Mouse (Mus musculus) erythroblast, embryonic 14.5 days (primary cell): Measurements from ENCODE around the gene Dlgap1.

Source experiments
- GATA1 ChIP-seq: IDR thresholded peaks from 2 replicates; pipeline ENCODE4 v1.6.1; 2012; ENCODE audit warnings: low read length, inconsistent platforms, mixed read lengths
- TAL1 ChIP-seq: IDR thresholded peaks from 3 replicates; pipeline ENCODE4 v1.6.1; 2012; ENCODE audit warnings: low read length, inconsistent platforms, mixed read lengths

DNA sequence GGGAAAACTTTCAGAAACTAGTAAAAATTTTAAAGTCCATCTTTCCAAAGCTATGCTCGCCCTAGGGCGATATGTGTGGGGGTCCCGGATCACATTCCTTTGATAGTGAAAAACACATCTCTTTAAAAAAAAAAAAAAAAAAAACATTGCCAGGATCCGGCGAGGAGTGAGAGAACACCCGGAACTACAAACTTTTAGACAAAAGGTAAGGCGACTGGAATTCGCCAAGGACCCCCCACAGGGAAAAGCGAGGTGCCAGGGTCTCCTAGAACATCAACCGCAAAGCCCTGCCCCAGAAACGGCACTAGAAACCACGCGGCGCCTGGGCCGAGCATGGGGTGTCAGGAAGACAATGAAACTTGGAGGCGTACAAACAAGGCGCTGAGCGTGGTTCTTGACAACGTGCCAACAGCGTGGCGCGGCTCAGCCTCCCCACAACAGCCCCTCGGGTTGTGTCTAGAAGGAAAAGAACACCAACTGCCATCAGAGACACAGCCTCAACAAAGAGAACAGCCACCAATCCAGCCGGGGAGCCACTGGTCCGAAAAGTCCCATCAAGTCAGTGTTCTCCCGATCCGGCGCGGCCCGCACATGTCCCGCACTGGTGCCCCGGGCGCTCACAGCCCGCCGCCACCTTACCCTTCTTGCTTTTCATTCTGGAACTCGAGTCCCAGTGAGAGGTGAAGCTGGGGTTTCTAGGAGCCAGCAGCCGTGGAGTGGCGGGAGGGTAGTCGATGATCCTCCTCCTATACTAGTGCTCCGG is 881.5 kb downstream of the Dlgap1 start:
- no peak for TF ChIP-seq TAL1
- no peak for TF ChIP-seq GATA1
